Mouse (Mus musculus) thymus, adult 2 months (tissue): ENCODE results near the gene Tuba4a.

ENCODE experiments used
- CTCF ChIP-seq: fragments of 200-500 bp; IDR thresholded peaks from 2 replicates; pipeline ENCODE4 v1.5.1; 2012; ENCODE audit warnings: mild to moderate bottlenecking, control low read depth, low read length, moderate library complexity, borderline replicate concordance; ENCODE audit not compliant: control insufficient read depth, poor library complexity, insufficient read depth; ENCODE audit errors: extremely low read depth
- POLR2A ChIP-seq: fragments of 200-500 bp; IDR thresholded peaks from 2 replicates; pipeline ENCODE4 v1.6.1; 2012; ENCODE audit warnings: mild to moderate bottlenecking, low read length, control low read depth, moderate library complexity; ENCODE audit not compliant: control insufficient read depth, poor library complexity, insufficient read depth; ENCODE audit errors: extremely low read depth

DNA sequence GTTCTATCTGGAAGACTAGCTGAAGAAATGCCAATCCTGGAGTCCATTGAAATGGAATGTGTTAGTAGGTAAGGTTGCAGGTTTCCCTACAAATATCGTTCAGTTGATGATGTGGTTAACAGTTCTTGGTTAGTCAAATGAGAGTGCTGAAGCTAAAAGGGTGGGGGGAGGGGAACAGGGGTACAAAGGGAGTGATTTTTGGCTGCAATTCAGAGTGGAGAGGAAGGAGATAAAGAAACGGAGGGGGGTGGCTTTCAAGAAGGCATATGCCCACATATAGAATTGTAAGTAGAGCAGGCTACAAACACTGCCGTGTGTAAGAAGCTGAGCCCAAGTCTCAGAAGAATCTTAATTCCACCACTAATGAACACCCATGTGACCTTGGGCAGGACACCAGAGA is 5.8 kb upstream of the Tuba4a start:
- TF ChIP-seq POLR2A (no peak), CTCF (no peak)
